Mouse (Mus musculus) G1E (cell line): Measurements from ENCODE around the gene Foxp3. TPM values are rescaled to one million over a fixed set of nuclear protein-coding genes. Genes with fewer than 3 reads are reported as not detected.
A peak's percentile ranks its signal among the peaks of the same experiment; 100 is the strongest.

Experiments
- ATAC-seq: 2 replicates; pipeline ENCODE4 v1.8.0; 2016; ENCODE audit warnings: mild to moderate bottlenecking; ENCODE audit not compliant: insufficient number of reproducible peaks, poor library complexity, low FRiP score, severe bottlenecking; ENCODE audit errors: extremely low read depth
- DNase-seq: peaks from one replicate; pipeline ENCODE4 v3.0.0; 2012; ENCODE audit warnings: low spot score
- H3K27me3 ChIP-seq: 2 replicates; pipeline ENCODE4 v1.6.1; 2012; ENCODE audit warnings: mild to moderate bottlenecking, low read length, inconsistent platforms; ENCODE audit not compliant: insufficient read depth
- H3K36me3 ChIP-seq: replicated peaks from 2 replicates; pipeline ENCODE3; 2012; ENCODE audit warnings: mild to moderate bottlenecking, inconsistent platforms
- H3K4me1 ChIP-seq: 2 replicates; pipeline ENCODE4 v1.6.1; 2012; ENCODE audit warnings: low read depth, low read length, inconsistent platforms, mixed read lengths; ENCODE audit not compliant: insufficient read depth
- H3K4me3 ChIP-seq: 2 replicates; pipeline ENCODE4 v1.5.1; 2012; ENCODE audit warnings: low read depth, mild to moderate bottlenecking, inconsistent platforms, low read length, moderate library complexity, mixed read lengths
- H3K9me3 ChIP-seq: replicated peaks from 2 replicates; pipeline ENCODE4 v1.6.1; 2012; ENCODE audit warnings: inconsistent platforms
- CTCF ChIP-seq: IDR thresholded peaks from 2 replicates; pipeline ENCODE4 v1.5.1; 2012; ENCODE audit warnings: low read depth, low read length, inconsistent platforms, mixed read lengths
- GATA1 ChIP-seq: IDR thresholded peaks from 2 replicates; pipeline ENCODE4 v1.6.1; 2012; ENCODE audit warnings: borderline replicate concordance, low read length, inconsistent platforms, mixed read lengths
- GATA2 ChIP-seq: IDR thresholded peaks from 2 replicates; pipeline ENCODE4 v1.6.1; 2012; ENCODE audit warnings: low read depth, low read length, inconsistent platforms, borderline replicate concordance
- POLR2AphosphoS5 ChIP-seq: IDR thresholded peaks from 2 replicates; pipeline ENCODE4 v1.6.1; 2012; ENCODE audit warnings: low read depth, low read length, inconsistent platforms; ENCODE audit not compliant: insufficient replicate concordance
- TAL1 ChIP-seq: conservative IDR thresholded peaks from 2 replicates; pipeline ENCODE4 v1.6.1; 2012; ENCODE audit warnings: low read depth, low read length, inconsistent platforms, mixed read lengths
- polyA plus RNA-seq: library from polyadenylated mRNA; stranded (reverse); fragments of >175 nt; gene quantifications from 2 replicates; pipeline ENCODE4 v1.2.3, GENCODE M21; 2012
- total RNA-seq, 2 experiments: library from RNA; stranded (forward) in 1 of 2; stranded (reverse) in 1 of 2; fragments of 200-1000 nt in 1 of 2; fragments of >200 nt in 1 of 2; fragmentation: Nextera tagmentation in 1 of 2; gene quantifications; 2 replicates each; pipeline ENCODE4 v1.2.3; 2014 to 2017

Foxp3 gene
- total and polyA plus RNA-seq, 3 experiments, result 0.11 to 0.96 TPM; not detected in 1

DNA sequence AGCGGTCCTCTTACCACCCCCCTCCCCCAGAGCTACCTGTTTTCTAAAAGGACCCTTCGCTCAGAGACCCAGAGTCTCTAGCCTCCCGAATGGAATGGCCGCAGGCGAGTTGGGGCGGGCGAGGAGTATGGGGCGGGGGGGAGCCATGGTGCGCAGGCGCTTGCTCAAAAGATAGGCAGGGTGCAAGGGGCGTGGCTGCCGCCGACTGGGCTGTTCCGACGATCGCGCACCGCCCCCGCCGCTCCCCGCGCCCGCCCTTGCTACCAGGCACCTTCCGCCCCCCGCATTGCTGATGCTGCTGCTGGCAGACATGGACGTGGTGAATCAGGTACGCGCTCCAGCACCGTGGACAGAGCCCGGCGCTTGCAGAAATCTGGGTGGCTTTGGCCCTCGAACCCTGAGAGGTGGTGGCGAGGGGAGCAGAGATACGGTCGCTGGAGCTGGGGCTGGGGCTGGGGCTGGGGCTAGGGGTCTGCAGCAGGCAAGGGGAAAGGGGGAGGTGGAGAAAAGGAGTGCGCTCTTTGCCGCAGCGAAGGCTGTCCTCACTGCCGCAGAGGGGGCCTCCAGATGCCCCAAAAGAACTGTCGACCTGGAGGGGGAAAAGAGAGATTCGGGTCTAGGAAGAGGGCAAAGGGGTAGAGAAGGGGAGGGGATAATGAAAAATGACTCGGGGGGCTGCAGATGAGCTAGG, 65.1 kb downstream of the Foxp3 start, which contains the start of gene Syp:
Syp (plus strand) TSS at position 71 of the 691 bp plus-strand sequence.
- no peaks in the 10 kb centered on the region for H3K36me3 ChIP-seq
- ATAC-seq (peak; percentile 28; the same call in 1 of the 2 replicates), DNase-seq (peak; percentile 64)
- no peak for TF ChIP-seq CTCF
- TF ChIP-seq GATA1, result no peak
- TF ChIP-seq POLR2AphosphoS5, result no peak
- no peak for TF ChIP-seq GATA2
- TF ChIP-seq TAL1, result no peak
- no peaks in the 10 kb centered on the region for H3K9me3 ChIP-seq
- H3K4me3 ChIP-seq, result peak within 1 kb of the TSS; percentile 42; the same call in 1 of the 2 replicates
- peaks cover 11% of the 10 kb centered on the region; the same call in 1 of the 2 replicates for H3K4me1 ChIP-seq
- peaks cover 13% of the 10 kb centered on the region for H3K27me3 ChIP-seq

DNA sequence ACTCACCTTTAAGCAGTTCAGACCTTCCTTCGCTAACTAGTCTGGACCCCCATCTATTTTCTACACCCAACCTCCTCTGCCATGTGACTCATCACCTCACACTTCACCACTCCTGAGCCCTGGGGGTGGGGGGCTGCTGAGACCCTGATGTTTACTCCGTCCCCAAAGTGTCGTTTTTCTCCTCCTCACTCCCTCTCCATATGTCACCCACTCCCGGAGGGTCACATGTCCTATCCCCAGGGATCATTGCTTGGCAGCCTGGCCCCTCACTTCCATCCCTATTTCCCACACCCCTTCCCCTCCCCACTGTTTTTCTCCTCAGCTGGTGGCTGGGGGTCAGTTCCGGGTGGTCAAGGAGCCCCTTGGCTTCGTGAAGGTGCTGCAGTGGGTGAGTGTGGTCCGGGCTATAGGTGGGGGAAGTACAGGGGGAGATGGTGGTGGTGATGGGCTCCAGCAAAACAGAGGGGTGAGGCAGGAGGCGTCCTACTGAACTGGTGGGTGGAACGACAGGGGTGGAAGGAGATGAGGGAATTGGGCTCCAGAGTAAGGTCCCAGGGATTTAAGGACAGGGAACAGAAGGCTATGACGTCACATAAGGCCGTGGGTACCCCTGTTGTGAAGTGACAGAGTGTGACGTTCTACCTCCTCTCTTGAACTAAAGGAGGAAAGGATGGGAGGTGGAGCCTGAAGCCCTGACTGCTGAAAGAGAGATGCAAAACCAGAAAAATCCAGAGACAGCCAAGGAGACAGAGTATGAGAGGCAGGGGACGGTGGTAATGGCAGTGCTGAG, 66.3 kb downstream of the Foxp3 start:
- Histone ChIP-seq H3K36me3 (no peaks in the 10 kb centered on the region), H3K4me1 (peaks cover 11% of the 10 kb centered on the region; the same call in 1 of the 2 replicates), H3K4me3 (no peak overlapping the region), H3K9me3 (no peaks in the 10 kb centered on the region), H3K27me3 (peaks cover 20% of the 10 kb centered on the region)
- ATAC-seq (no peak), DNase-seq (no peak)
- TF ChIP-seq CTCF (no peak), GATA1 (no peak), POLR2AphosphoS5 (no peak), GATA2 (no peak), TAL1 (no peak)

DNA sequence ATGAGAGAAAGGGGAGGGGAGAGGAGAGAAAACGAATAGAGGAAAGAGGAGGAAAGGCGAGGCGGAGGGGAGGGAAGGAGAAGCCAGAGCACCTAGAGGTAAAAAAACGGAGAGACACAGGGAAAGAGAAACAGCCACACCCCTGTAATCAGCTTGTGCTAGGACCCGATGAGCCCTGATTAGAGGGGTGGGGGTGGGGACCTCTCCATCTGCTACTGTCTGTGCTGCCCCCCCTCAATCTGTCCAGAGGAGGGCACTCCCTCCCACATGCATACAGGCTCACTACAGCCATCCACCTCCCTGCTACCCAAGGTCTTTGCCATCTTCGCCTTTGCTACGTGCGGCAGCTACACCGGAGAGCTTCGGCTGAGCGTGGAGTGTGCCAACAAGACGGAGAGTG, 67.3 kb downstream of the Foxp3 start:
- peaks cover 11% of the 10 kb centered on the region; the same call in 1 of the 2 replicates for H3K4me1 ChIP-seq
- H3K4me3 ChIP-seq, result no peak overlapping the region
- no peaks in the 10 kb centered on the region for H3K36me3 ChIP-seq
- ATAC-seq (no peak), DNase-seq (no peak)
- peaks cover 20% of the 10 kb centered on the region for H3K27me3 ChIP-seq
- no peaks in the 10 kb centered on the region for H3K9me3 ChIP-seq
- TF ChIP-seq POLR2AphosphoS5 (no peak), CTCF (no peak), GATA1 (no peak)

Other genes starting within 250 kb of the Foxp3 start
- gene Usp27x, start 197.8 kb upstream of the Foxp3 start, total RNA-seq (2014; fragmentation: Nextera tagmentation), result 0.15 and 0.75 TPM in 2 replicates
- 0.55 and 0.81 TPM in 2 replicates for gene Usp27x, start 197.8 kb upstream of the Foxp3 start, total RNA-seq (2017)
- 0.10 and 0.17 TPM in 2 replicates for gene Usp27x, start 197.8 kb upstream of the Foxp3 start, polyA plus RNA-seq
- 1.6 and 6.3 TPM in 2 replicates for gene Ppp1r3f, start 639 bp downstream of the Foxp3 start, total RNA-seq (2014; fragmentation: Nextera tagmentation)
- 1.1 and 1.5 TPM in 2 replicates for gene Ppp1r3f, start 639 bp downstream of the Foxp3 start, total RNA-seq (2017)
- 1.6 and 1.9 TPM in 2 replicates for gene Ppp1r3f, start 639 bp downstream of the Foxp3 start, polyA plus RNA-seq
- 5.2 and 7.2 TPM in 2 replicates for gene Ccdc22, start 31.9 kb downstream of the Foxp3 start, total RNA-seq (2014; fragmentation: Nextera tagmentation)
- gene Ccdc22, start 31.9 kb downstream of the Foxp3 start, total RNA-seq (2017), result 30.3 and 32.3 TPM in 2 replicates
- 29.4 and 31.7 TPM in 2 replicates for gene Ccdc22, start 31.9 kb downstream of the Foxp3 start, polyA plus RNA-seq
- 0.44 and 0.45 TPM in 2 replicates for gene Cacna1f, start 33.4 kb downstream of the Foxp3 start, total RNA-seq (2014; fragmentation: Nextera tagmentation)
- gene Cacna1f, start 33.4 kb downstream of the Foxp3 start, total RNA-seq (2017), result 0.66 and 0.99 TPM in 2 replicates
- 0.34 and 0.68 TPM in 2 replicates for gene Cacna1f, start 33.4 kb downstream of the Foxp3 start, polyA plus RNA-seq
- 0.39 and 0.83 TPM in 2 replicates for gene Syp, start 64.8 kb downstream of the Foxp3 start, total RNA-seq (2014; fragmentation: Nextera tagmentation)
- 0.49 and 0.58 TPM in 2 replicates for gene Syp, start 64.8 kb downstream of the Foxp3 start, total RNA-seq (2017)
- 0.22 and 0.38 TPM in 2 replicates for gene Syp, start 64.8 kb downstream of the Foxp3 start, polyA plus RNA-seq
- gene Prickle3, start 83.6 kb downstream of the Foxp3 start, total RNA-seq (2014; fragmentation: Nextera tagmentation), result not detected in 2 replicates
- 0.16 and 0.41 TPM in 2 replicates for gene Prickle3, start 83.6 kb downstream of the Foxp3 start, total RNA-seq (2017)
- gene Prickle3, start 83.6 kb downstream of the Foxp3 start, polyA plus RNA-seq, result 0.04 TPM in 2 replicates
- gene Plp2, start 97.7 kb downstream of the Foxp3 start, total RNA-seq (2014; fragmentation: Nextera tagmentation), result 129 and 156 TPM in 2 replicates
- gene Plp2, start 97.7 kb downstream of the Foxp3 start, total RNA-seq (2017), result 50.9 and 54.9 TPM in 2 replicates
- 61.2 and 70.2 TPM in 2 replicates for gene Plp2, start 97.7 kb downstream of the Foxp3 start, polyA plus RNA-seq
- not detected in 2 replicates for gene Magix, start 107.6 kb downstream of the Foxp3 start, total RNA-seq (2014; fragmentation: Nextera tagmentation)
- gene Magix, start 107.6 kb downstream of the Foxp3 start, total RNA-seq (2017), result 0.12 and 0.27 TPM in 2 replicates
- 0.05 TPM in 1 of 2 replicates, not detected in the other for gene Magix, start 107.6 kb downstream of the Foxp3 start, polyA plus RNA-seq
- gene Gpkow, start 123.5 kb downstream of the Foxp3 start, total RNA-seq (2014; fragmentation: Nextera tagmentation), result 59.1 and 66.0 TPM in 2 replicates
- 21.6 and 25.5 TPM in 2 replicates for gene Gpkow, start 123.5 kb downstream of the Foxp3 start, total RNA-seq (2017)
- gene Gpkow, start 123.5 kb downstream of the Foxp3 start, polyA plus RNA-seq, result 6.4 and 11.4 TPM in 2 replicates
- 25.1 and 36.1 TPM in 2 replicates for gene Wdr45, start 140.7 kb downstream of the Foxp3 start, total RNA-seq (2014; fragmentation: Nextera tagmentation)
- 27.9 and 30.8 TPM in 2 replicates for gene Wdr45, start 140.7 kb downstream of the Foxp3 start, total RNA-seq (2017)
- gene Wdr45, start 140.7 kb downstream of the Foxp3 start, polyA plus RNA-seq, result 10.8 and 11.4 TPM in 2 replicates
- not detected in 2 replicates for gene Gm45208, start 148.6 kb downstream of the Foxp3 start, total RNA-seq (2014; fragmentation: Nextera tagmentation)
- gene Gm45208, start 148.6 kb downstream of the Foxp3 start, total RNA-seq (2017), result 0.44 TPM in 1 of 2 replicates, not detected in the other
- 1.1 and 2.0 TPM in 2 replicates for gene Gm45208, start 148.6 kb downstream of the Foxp3 start, polyA plus RNA-seq
- gene Praf2, start 154.8 kb downstream of the Foxp3 start, total RNA-seq (2014; fragmentation: Nextera tagmentation), result 22.6 and 34.0 TPM in 2 replicates
- gene Praf2, start 154.8 kb downstream of the Foxp3 start, total RNA-seq (2017), result 5.0 and 5.7 TPM in 2 replicates
- gene Praf2, start 154.8 kb downstream of the Foxp3 start, polyA plus RNA-seq, result 10.8 and 12.0 TPM in 2 replicates
- 1.4 and 2.3 TPM in 2 replicates for gene Ccdc120, start 177.3 kb downstream of the Foxp3 start, total RNA-seq (2014; fragmentation: Nextera tagmentation)
- 0.70 and 0.76 TPM in 2 replicates for gene Ccdc120, start 177.3 kb downstream of the Foxp3 start, total RNA-seq (2017)
- gene Ccdc120, start 177.3 kb downstream of the Foxp3 start, polyA plus RNA-seq, result 10.2 and 12.2 TPM in 2 replicates
- gene Tfe3, start 188.9 kb downstream of the Foxp3 start, total RNA-seq (2014; fragmentation: Nextera tagmentation), result 78.7 and 81.0 TPM in 2 replicates
- 14.1 and 17.0 TPM in 2 replicates for gene Tfe3, start 188.9 kb downstream of the Foxp3 start, total RNA-seq (2017)
- 51.8 and 65.1 TPM in 2 replicates for gene Tfe3, start 188.9 kb downstream of the Foxp3 start, polyA plus RNA-seq
- gene Gripap1, start 216.1 kb downstream of the Foxp3 start, total RNA-seq (2014; fragmentation: Nextera tagmentation), result 77.0 and 116 TPM in 2 replicates
- 45.7 and 53.8 TPM in 2 replicates for gene Gripap1, start 216.1 kb downstream of the Foxp3 start, total RNA-seq (2017)
- gene Gripap1, start 216.1 kb downstream of the Foxp3 start, polyA plus RNA-seq, result 24.6 and 30.6 TPM in 2 replicates
- gene Kcnd1, start 248.6 kb downstream of the Foxp3 start, total RNA-seq (2014; fragmentation: Nextera tagmentation), result 1.1 and 4.1 TPM in 2 replicates
- gene Kcnd1, start 248.6 kb downstream of the Foxp3 start, total RNA-seq (2017), result 0.23 and 0.27 TPM in 2 replicates
- gene Kcnd1, start 248.6 kb downstream of the Foxp3 start, polyA plus RNA-seq, result 0.28 and 0.41 TPM in 2 replicates